Mouse (Mus musculus): ENCODE measurements around the gene Igfbp5.

GRCm38 (mm10) chr1:72839356-72839755 is 35.3 kb downstream of the Igfbp5 start:
- TF ChIP-seq CTCF (IDR thresholded peaks at IDR 0.05; ENCODE audit: low read depth) (no peak), EP300 (IDR thresholded peaks at IDR 0.05; ENCODE audit: low read depth) (no peak)

All from heart, postnatal 0 days (tissue).